Mouse (Mus musculus) kidney, adult 18-20 months (tissue): ENCODE measurements around the gene Cttnbp2nl.

Experiments used
- DNase-seq: peaks from one replicate; pipeline ENCODE4 v3.0.0; 2021

Cttnbp2nl gene

DNA sequence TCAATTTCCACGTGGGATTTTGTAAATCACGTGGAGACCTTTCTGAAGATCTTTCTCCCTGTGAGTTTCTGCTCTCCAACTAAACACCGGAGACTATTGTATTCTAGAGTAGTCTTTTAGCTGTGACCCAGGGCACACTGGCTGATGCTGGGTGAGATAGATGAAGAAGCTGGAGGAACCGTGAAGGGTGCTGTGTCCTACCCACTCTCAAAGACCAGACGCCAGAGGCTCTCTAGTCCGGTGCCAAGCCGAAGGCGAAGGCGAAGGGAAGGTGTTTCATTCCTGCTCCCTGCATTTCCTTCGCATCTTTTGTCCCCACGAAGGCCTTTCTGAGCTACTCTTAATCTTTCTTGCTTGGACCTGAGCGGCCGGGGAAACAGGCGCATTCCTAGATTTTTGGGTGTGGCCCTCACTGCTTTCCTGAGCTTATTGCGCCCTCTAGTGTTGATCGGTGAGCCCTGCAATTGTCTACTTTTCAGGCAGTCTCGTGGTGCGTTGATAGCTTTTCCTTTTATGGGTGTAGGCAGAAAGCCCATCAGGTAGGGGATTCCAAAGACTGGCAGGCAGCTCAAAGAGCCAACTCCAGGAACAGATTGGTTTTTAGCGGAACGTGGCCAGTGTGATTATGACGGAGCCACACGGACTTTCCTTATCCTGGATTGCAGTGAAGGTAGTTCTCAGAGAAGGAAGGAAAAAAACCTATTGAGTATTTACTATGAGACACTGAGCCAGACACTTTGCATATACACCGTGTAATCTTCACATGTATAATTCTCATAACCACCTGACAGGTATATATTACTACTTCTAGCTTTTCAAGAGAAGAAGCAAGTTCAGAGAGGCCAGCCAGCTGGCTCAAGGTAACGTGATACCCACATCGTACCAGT is 5.9 kb upstream of the Cttnbp2nl start:
- peak; percentile 89 for DNase-seq

DNA sequence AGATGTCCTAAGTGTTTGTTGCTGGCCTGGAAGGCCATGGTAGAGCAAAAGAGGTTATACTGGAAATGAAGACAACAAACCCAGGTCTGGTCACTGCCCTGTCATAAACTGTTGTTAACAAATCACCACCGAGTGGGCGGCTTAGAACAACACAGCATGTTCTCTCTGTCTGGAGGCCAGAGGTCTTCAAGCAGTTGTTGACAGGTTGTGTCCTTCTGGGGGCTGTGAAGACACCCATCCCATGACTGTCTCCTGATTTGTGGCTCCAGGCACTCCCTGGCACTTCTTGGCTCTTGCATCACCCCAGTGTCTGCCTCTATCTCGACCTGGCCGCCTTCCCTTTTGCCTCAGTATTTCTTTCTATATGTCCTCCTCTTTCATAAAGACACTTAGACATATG is 2.7 kb upstream of the Cttnbp2nl start:
- peak; percentile 14 for DNase-seq

DNA sequence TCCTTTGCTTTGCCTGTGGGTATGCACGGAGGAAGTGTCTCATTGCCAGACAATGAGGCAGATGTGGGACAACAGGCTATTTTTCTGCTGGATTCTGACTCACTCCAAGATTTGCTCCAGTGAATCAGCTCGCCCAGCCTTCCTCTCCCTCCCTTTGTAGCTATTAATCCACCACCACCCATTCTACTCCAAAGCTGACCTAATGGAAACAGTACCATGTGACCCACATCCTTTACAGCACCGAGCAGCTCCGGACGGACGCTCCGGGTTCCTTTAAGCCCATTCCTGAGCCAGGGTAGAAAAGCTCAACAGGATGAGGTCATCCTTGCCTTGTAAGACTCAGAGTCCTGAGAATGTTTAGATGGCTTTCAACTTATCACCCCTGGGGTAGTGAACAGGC is 2.0 kb upstream of the Cttnbp2nl start:
- DNase-seq, result peak; percentile 66

DNA sequence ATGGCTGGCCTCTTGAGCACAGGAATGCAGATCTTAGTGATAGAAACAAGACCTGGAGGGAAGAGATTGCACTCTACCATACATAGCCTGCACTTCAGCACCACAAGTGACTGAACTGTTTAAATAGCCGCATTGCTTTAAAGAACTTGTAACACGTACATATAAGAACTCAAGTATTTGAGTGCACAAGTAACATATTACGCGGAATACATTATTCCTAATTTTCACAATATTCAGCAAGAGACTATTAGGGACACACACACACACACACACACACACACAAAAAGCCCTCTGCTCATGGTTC is 704 bp upstream of the Cttnbp2nl start:
- DNase-seq, result no peak

DNA sequence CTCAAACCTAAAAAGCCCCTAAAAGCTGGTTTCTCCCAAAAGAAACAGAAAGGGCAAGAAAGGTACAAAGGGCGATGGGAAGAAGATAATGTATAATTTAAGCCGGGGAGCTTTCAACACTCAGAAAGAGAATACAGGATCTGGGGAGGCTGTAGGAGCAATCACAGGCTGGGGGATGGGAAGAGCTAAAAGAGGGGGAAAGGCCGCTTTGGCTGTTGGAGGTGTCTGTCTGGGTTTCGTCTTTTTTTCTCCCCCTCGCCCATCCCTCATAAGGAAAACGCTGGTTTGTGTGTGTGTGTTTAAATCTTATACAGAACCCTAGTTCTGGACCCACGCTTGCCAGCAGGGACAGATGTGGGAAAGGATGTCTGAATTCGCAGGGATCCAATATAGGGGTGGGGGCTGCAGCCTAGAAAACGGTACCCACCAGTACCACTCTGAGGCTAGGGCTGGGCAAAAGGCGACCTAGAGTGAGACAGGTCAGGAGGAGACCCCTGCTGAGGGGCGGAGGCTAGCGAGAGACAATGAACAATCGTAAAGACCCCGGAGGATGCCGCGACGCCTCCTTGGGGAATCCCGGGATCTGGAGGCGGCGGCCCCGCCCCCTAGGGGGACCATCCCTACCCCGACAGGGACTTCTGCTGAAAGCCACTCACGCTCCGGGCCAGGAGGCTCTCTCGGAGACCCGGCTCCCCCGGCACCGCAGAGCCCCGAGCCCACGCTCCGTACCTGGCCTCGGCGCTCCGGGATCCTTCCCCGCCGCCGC is 592 bp downstream of the Cttnbp2nl start:
- no peak for DNase-seq

DNA sequence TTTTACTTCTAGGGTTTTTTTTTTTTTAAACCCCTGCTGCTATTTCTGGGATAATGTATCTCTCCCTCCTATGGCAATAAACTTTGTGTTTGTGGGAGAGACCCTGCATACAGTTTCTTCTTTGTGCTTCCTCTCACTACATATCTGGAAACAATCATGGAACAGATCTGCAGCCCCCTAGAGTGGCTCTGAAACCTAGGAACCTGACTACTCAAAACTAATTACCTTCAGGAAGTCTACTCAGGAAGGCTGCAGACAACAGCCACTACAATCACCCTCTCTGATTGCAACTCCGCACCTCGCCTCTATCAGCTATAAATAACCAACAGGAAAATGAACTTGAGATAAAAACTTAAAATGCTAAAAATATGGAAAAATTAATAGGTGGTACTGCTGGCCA is 1.8 kb downstream of the Cttnbp2nl start:
- DNase-seq, result no peak

DNA sequence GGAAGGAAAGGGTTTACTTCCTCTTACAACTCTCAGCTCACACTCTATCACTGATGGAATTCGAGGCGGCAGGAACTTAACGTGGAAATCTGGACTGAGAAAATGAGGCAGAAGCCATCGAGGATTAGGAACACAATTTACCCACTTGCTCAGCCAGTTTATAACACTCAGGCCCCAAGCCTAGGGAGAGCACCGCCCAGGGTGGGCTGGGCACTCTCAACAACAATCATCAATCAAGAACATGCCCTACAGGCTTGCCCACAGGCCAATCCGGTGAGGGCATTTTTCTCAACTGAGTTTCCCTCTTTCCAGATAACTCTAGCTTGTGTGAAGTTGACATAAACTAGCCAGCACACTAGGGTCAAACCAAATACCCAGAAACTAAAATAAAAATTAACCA is 3.1 kb downstream of the Cttnbp2nl start:
- DNase-seq, result no peak

DNA sequence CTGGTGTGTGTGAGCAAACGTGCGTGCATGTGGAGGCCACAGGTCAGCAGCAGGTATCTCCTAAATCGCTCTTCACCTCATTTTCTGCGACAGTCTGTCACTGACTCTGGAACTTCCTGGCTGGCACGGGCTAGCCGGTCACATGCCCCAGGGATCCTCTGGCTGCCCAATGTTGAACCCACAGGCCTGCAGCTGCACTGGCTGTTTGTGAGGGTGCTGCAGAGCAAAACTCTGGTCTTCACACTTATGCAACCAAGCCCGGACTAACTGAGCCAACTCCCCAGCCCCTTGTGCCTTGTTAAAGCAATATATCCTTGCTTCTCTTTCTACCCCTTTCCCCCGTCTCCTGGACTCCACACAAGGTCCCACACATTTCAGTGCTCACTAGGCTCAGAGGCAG is 5.3 kb downstream of the Cttnbp2nl start:
- peak; percentile 74 for DNase-seq

DNA sequence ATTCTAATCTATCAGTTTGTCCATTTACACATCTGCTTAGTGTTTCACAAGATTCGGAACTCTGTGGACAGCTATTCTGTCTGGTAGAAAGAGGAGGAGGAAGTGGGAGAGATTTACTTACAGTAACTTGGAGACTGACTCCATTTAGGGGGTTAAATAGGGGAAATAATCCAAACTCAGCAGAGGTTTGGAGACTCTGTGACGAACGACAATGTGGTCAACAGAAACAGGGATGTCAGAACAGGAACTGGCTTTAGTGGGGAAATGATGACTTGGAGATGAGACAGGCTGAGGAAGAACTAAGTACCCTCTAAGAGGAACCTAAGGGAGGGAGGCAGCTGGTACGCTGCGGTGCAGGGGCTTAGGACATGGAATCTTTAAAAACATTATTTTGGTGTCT is 6.1 kb downstream of the Cttnbp2nl start:
- no peak for DNase-seq

DNA sequence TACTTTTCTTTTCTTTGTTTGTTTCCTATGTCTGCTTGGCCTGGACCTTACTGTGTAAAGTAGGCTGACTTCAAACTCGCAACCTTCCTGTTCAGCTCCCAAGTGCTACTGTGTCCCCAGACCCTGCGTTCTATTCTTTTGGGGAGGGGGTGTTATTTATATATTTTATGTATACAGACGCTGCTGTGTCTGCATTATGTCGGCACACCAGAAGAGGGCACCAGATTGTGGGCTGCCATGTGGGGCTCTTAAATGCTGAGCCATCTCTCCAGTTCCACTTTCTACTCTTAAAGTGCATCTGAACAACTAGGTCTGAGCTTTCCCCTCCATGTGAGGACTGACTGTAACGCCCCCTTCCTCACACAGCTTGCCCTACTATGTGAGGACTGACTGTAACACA is 9.2 kb downstream of the Cttnbp2nl start:
- no peak for DNase-seq

DNA sequence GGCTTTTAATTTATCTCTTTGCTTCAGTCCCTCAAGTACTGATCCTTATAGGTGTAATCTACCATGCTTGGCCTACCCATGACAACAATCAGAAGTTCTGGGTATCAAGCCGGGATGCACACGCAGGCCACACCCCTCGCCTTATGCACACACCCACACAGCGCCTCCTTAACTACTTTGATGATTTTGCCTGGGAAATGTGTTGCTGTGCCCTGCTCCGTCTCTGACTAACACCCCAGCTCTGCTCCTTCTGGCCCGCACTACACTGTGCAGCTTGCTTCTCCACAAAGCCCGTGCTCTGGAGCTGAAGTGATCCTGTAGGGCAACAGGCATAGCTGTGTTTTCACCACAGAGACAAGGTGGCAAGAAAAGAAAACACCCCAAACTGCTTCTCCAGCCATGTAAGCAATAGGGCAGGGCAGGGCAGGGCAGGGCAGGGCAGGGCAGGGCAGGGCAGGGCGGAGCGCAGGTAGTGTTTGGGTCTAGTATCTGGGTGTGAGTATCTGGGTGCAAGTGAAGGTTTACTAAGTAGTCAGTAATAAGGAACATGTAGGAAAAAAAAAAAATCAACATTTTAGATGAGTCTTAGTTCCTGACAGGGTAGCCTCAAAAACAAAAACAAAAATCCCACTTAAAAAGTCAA is 11.8 kb downstream of the Cttnbp2nl start:
- DNase-seq, result no peak

DNA sequence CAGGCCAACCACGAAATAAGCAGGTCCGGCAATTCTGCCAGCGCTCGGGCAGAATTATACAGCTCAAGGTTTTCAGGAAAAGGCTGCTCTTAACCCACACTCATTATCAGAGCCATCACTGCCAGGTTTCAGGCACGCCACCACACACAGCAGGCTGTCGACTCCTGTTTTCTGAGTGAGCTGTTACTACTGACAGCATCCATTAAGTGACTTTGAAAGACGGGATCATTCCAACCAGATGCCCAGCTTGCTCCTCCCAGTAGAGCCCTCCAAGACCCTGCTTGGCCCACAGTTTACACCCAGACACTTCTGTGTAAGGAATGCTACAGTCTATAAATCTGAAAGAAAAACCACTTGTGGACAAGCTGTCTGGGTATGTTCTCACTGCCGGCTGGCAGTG is 12.9 kb downstream of the Cttnbp2nl start:
- DNase-seq, result no peak

DNA sequence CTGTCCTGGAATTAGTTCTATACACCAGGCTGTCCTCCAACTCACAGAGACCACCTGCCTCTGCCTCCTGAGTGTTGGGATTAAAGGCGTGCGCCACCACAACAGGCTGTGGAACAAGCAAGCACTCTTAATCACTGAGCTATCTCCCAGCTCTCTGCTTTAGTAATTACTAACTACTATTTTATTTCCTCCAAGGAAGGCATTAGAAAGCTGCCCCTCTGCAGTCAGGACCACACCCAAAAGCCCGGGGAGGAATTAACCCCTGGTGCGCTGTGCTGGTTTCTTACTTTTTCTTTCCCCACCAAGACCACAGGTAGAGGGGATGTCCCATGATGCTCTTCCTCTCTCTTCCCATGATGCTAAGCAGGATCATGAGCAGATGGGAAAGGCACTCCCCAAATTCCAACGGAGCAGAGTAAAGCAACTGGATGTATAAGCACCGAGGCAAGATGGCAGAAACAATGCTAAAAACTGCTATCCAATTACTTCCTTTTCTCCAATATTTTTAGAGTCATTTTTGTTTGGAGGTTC is 15.6 kb downstream of the Cttnbp2nl start:
- no peak for DNase-seq

DNA sequence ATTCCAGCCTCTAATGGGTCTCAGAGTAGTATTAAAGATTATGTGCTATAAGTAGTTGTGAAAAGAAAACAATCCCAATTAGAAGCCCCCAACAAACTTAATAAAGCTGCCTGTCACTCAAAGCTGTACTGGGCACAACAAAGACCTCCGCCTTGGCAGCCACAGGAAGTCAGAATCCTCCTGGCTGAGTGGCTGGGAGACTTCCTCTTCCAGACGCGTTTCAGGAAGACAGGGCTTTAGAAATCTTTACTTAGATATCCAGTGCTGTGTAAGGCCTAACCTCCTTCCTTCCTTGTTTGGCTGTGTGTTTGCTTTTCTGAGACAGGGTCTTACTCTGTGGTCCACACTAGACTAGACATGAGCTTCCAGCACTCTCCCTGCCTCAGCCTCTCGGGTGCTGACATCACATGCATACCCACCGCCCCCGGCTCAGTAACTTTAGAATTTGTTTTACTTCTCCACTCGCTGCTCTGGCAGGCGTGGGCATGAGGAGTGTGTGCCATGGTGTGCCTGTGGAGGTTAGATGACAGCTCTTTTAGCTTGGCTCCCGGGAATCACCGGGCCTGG is 16.6 kb downstream of the Cttnbp2nl start:
- DNase-seq, result no peak

DNA sequence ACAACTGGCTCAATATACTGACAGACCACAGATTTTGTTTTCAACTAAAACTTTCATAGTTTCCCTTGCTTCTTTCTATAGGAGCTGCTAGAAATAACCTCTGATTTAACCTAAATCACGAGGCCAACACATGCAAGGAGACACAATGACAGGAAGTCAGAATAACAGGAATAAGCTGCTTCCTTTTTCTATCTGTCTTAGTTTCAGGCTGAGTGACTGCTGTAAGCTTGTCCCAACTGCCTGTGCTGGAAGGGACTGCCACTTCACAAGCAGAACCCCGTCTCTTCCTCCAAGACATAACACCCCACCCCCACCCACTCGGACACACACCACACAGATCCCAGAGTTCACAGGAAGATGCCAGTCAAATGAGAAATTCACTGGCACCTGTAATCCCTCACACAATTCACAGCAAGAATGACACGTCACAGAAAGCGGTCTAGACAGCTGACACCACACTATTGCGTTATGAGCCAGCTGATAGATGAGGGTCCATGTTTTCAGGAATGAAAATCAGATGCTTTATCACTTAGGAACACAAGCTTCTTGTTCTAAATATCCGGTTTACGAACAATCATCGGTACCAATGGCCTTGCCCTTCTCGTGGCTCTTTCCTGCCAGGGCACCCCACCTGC is 29.5 kb downstream of the Cttnbp2nl start:
- DNase-seq, result no peak

DNA sequence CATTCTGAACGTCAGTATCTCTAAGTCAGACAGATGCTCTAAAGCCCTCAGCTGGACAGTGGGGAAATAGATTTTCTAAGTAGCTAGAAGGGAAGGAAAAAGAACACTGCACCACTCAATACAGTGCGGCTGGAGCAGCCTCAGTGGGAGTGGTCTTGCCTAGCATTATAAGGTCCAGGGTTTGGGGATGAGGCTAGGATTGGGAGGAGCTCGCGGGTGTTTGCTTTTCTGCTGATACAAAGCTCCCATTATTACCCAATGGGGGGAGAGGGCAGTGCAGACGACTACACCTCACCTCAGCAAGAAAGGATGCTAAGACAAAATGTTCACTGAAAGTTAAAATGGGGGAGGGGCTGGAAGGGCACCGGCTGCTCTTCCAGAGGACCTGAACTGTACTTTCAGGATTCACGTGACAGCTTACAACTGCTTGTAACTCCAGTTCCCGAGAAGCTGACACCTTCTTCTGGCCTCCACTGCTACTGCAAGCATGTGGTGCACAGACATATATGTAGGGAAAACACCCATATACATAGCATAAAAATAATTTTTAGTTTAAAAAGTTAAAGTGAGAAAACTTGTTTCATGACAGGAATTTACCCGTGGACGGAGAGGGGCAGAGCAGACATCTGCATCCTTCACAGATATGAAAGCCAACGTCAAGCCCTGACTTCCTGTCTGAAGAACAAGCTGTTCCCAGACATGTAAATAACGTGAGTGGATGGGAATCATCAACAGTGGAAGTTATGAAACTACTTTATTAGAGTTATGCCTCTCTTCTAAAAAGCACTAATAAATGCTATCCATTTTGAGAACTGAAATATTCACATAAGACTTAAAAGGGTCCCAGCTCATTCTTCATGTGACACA is 32.9 kb downstream of the Cttnbp2nl start:
- peak; percentile 36 for DNase-seq

DNA sequence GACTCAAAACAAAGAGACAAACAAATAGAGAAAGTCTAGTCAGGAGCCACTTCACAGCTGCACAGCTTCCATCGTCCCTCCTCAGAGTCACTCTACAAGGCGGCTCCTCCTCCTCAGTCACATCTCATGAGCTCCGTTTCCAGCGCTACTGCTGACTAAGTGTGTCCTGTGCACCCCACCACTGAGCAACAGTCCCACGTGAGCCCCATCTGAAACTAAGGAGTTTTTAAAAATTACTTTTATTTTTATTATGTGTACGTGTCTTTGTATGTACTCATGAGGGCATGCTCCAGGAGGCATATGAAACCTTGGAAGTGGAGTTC is 34.2 kb downstream of the Cttnbp2nl start:
- DNase-seq, result no peak

DNA sequence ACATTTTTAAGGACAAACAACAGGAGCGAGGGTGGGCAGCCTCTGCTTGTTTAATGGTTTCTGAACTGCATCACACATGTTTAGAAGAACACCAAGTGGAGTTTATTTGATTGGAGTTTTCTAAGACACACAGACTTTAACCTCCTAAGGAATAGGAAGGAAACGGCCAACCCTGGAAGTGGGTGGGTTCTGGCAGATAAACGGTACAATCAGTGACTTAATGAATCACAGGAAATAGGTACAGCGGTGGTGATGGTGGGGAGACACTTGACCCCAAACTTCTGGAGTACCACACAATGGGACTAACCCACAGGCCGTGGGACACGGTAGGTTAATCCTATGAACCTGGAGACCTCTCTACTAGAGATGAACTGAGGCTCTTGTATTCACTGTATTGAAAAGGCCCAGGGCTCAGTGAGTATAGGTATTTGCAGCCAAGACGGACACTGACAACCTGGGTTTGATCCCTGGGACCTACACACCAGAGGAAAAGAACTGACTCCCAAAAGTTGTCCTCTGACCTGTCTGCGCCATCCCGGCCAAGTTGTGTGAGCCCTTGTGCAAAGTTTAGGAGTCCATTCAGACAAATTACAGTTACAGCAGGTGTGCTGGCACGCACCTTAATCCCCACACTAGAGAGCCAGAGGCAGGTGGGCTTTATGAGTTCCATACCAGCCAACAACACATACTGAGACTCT is 34.7 kb downstream of the Cttnbp2nl start:
- DNase-seq, result no peak

DNA sequence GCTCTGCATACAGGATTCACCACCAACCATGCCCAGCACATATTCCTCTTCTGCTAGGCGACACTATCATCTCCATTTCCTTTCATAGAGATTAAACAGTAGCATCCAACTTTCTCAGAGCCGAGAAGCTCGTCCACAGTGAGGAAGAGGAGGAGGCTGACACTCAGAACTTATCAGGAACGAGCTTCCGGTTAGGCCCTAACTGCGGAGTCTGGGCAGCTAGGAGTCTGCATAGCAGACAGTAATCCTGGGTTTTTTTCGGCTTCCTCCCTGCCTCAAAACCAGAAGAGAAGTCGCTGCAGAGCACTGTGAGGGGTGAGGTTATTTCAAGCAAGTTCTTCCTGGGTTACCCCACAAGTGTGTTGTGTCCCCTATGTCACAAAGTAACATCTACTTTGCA is 35.6 kb downstream of the Cttnbp2nl start:
- DNase-seq, result no peak

DNA sequence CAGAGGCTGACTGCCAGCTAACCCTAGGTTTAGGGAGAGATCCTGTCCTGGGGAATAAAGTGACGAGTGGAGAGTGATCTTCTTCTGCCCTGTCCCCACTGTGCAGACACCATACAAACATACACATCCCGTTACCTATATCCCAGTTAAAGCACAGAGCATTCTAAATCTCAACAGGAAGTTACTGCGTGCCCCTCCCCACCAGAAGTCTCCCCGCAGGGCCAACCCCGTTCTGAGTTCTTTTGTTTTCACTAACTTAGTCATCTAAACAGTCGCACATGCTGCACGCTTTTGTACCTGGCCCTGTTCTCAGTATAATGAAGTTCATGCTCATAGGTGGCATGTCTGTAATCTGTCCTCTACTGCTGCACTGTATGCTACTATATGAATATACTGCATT is 36.7 kb downstream of the Cttnbp2nl start:
- DNase-seq, result no peak

DNA sequence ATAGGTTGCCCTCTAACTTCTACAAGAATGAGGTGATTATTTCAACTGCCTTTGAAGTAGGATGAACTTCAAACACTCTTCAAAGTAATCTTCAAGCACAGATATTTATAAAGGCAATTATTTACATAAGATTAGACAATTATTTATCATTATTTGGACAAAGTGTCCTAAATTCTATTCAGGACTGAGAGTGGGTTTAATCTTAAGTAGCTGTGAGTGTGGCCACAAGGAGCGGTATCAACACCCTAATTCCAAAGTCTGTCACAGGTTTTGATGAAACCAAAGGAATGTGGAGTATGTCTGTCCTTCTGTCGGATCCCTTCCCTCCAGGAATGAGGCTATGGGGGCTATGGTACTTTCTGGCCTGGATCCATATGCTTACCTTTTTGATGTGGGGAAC is 38.0 kb downstream of the Cttnbp2nl start:
- no peak for DNase-seq
